Mouse (Mus musculus): ENCODE results near the gene Pabpc1l. TPM values are rescaled to one million over a fixed set of nuclear protein-coding genes. Genes with fewer than 3 reads are reported as not detected.
A peak's percentile ranks its signal among the peaks of the same experiment; 100 is the strongest.
"Not testable (repeated sequence)": the region's sequence is repeated elsewhere in the genome, so short reads cannot be mapped to it uniquely, and the experiment has no call there.

The Pabpc1l gene
- polyA plus RNA-seq, 1 experiment from 2014 or later = 1.6 TPM

GRCm38 (mm10) chr2:164041523-164041922 lies 16.3 kb downstream of the Pabpc1l start:
- H3K4me1 ChIP-seq (ENCODE audit: control insufficient read depth, insufficient read depth, low read length) = no peaks in the 10 kb centered on the region
- 75% methylated on average over 2 of the region's 2 CpGs for WGBS
- H3K4me3 ChIP-seq (ENCODE audit: low read depth, low read length) = no peak overlapping the region
- no peaks in the 10 kb centered on the region for H3K27me3 ChIP-seq (ENCODE audit: control insufficient read depth, insufficient read depth, low read length)
- H3K36me3 ChIP-seq (ENCODE audit: control insufficient read depth, insufficient read depth, low read length) = no peaks in the 10 kb centered on the region
- H3K4me2 ChIP-seq (replicated peaks; ENCODE audit: low read depth, low read length) = no peak overlapping the region
- H3K27ac ChIP-seq (ENCODE audit: low read length) = no peak overlapping the region
- no peak overlapping the region for H3K9ac ChIP-seq (replicated peaks; ENCODE audit: low read depth, low read length)
- no peak for ATAC-seq (ENCODE audit: insufficient number of reproducible peaks, insufficient read depth, low FRiP score, low read depth)
- no peaks in the 10 kb centered on the region for H3K9me3 ChIP-seq (ENCODE audit: control insufficient read depth, low read depth, low read length)

GRCm38 (mm10) chr2:164047197-164047690 lies 22.0 kb downstream of the Pabpc1l start:
- H3K36me3 ChIP-seq (ENCODE audit: control insufficient read depth, insufficient read depth, low read length) = no peaks in the 10 kb centered on the region
- H3K4me3 ChIP-seq (ENCODE audit: low read depth, low read length) = no peak overlapping the region
- no peaks in the 10 kb centered on the region for H3K27me3 ChIP-seq (ENCODE audit: control insufficient read depth, insufficient read depth, low read length)
- WGBS = 7% methylated on average over 13 of the region's 16 CpGs
- no peaks in the 10 kb centered on the region for H3K9me3 ChIP-seq (ENCODE audit: control insufficient read depth, low read depth, low read length)
- peak; percentile 77 for ATAC-seq (ENCODE audit: insufficient number of reproducible peaks, insufficient read depth, low FRiP score, low read depth)
- H3K4me2 ChIP-seq (replicated peaks; ENCODE audit: low read depth, low read length) = peak overlapping the region; percentile 26
- no peak overlapping the region for H3K9ac ChIP-seq (replicated peaks; ENCODE audit: low read depth, low read length)
- no peaks in the 10 kb centered on the region for H3K4me1 ChIP-seq (ENCODE audit: control insufficient read depth, insufficient read depth, low read length)
- H3K27ac ChIP-seq (ENCODE audit: low read length) = no peak overlapping the region

GRCm38 (mm10) chr2:164053767-164054166 lies 28.5 kb downstream of the Pabpc1l start:
- 90% methylated on average over 8 of the region's 8 CpGs for WGBS
- H3K9me3 ChIP-seq (ENCODE audit: control insufficient read depth, low read depth, low read length) = no peaks in the 10 kb centered on the region
- H3K4me3 ChIP-seq (ENCODE audit: low read depth, low read length) = no peak overlapping the region
- H3K27ac ChIP-seq (ENCODE audit: low read length) = no peak overlapping the region
- H3K9ac ChIP-seq (replicated peaks; ENCODE audit: low read depth, low read length) = no peak overlapping the region
- H3K36me3 ChIP-seq (ENCODE audit: control insufficient read depth, insufficient read depth, low read length) = peaks cover 49% of the 10 kb centered on the region
- H3K4me2 ChIP-seq (replicated peaks; ENCODE audit: low read depth, low read length) = no peak overlapping the region
- no peaks in the 10 kb centered on the region for H3K27me3 ChIP-seq (ENCODE audit: control insufficient read depth, insufficient read depth, low read length)
- no peak for ATAC-seq (ENCODE audit: insufficient number of reproducible peaks, insufficient read depth, low FRiP score, low read depth)
- H3K4me1 ChIP-seq (ENCODE audit: control insufficient read depth, insufficient read depth, low read length) = no peaks in the 10 kb centered on the region

GRCm38 (mm10) chr2:164054671-164055070 lies 29.4 kb downstream of the Pabpc1l start:
- H3K4me1 ChIP-seq (ENCODE audit: control insufficient read depth, insufficient read depth, low read length) = no peaks in the 10 kb centered on the region
- WGBS = 95% methylated on average over 8 of the region's 8 CpGs
- no peaks in the 10 kb centered on the region for H3K27me3 ChIP-seq (ENCODE audit: control insufficient read depth, insufficient read depth, low read length)
- H3K27ac ChIP-seq (ENCODE audit: low read length) = no peak overlapping the region
- H3K9ac ChIP-seq (replicated peaks; ENCODE audit: low read depth, low read length) = no peak overlapping the region
- no peak overlapping the region for H3K4me2 ChIP-seq (replicated peaks; ENCODE audit: low read depth, low read length)
- H3K4me3 ChIP-seq (ENCODE audit: low read depth, low read length) = no peak overlapping the region
- ATAC-seq (ENCODE audit: insufficient number of reproducible peaks, insufficient read depth, low FRiP score, low read depth) = no peak
- peaks cover 58% of the 10 kb centered on the region for H3K36me3 ChIP-seq (ENCODE audit: control insufficient read depth, insufficient read depth, low read length)
- no peaks in the 10 kb centered on the region for H3K9me3 ChIP-seq (ENCODE audit: control insufficient read depth, low read depth, low read length)

GRCm38 (mm10) chr2:164059634-164060235 lies 34.5 kb downstream of the Pabpc1l start:
- no peak for ATAC-seq (ENCODE audit: insufficient number of reproducible peaks, insufficient read depth, low FRiP score, low read depth)
- no peaks in the 10 kb centered on the region for H3K9me3 ChIP-seq (ENCODE audit: control insufficient read depth, low read depth, low read length)
- no peak overlapping the region for H3K4me3 ChIP-seq (ENCODE audit: low read depth, low read length)
- no peak overlapping the region for H3K4me2 ChIP-seq (replicated peaks; ENCODE audit: low read depth, low read length)
- peaks cover 75% of the 10 kb centered on the region for H3K36me3 ChIP-seq (ENCODE audit: control insufficient read depth, insufficient read depth, low read length)
- 90% methylated on average over 8 of the region's 8 CpGs for WGBS
- H3K27ac ChIP-seq (ENCODE audit: low read length) = no peak overlapping the region
- no peaks in the 10 kb centered on the region for H3K4me1 ChIP-seq (ENCODE audit: control insufficient read depth, insufficient read depth, low read length)
- H3K9ac ChIP-seq (replicated peaks; ENCODE audit: low read depth, low read length) = no peak overlapping the region
- H3K27me3 ChIP-seq (ENCODE audit: control insufficient read depth, insufficient read depth, low read length) = no peaks in the 10 kb centered on the region

- H3K4me3 ChIP-seq (ENCODE audit: low read depth, low read length) = peak within 1 kb of the TSS; percentile 98
- peaks cover 13% of the 10 kb centered on the region for H3K36me3 ChIP-seq (ENCODE audit: control insufficient read depth, insufficient read depth, low read length)
- H3K9me3 ChIP-seq (ENCODE audit: control insufficient read depth, low read depth, low read length) = no peaks in the 10 kb centered on the region
- 0 out of 2 replicates have a peak, but pooled peaks have one; percentile 0 for ATAC-seq (ENCODE audit: insufficient number of reproducible peaks, insufficient read depth, low FRiP score, low read depth)
- peaks cover 13% of the 10 kb centered on the region for H3K4me1 ChIP-seq (ENCODE audit: control insufficient read depth, insufficient read depth, low read length)
- no peaks in the 10 kb centered on the region for H3K27me3 ChIP-seq (ENCODE audit: control insufficient read depth, insufficient read depth, low read length)
- H3K27ac ChIP-seq (ENCODE audit: low read length) = peak within 1 kb of the TSS; percentile 79
- H3K4me2 ChIP-seq (replicated peaks; ENCODE audit: low read depth, low read length) = peak within 1 kb of the TSS; percentile 86
- H3K9ac ChIP-seq (replicated peaks; ENCODE audit: low read depth, low read length) = peak within 1 kb of the TSS; percentile 62
- under 1% methylated on average over 45 of the region's 45 CpGs for WGBS
These were observed 45.0 kb downstream of the Pabpc1l start, which contains the start of gene Stk4 for GRCm38 (mm10) chr2:164070142-164070764. Gene Stk4 (plus strand): TSS chr2:164070322.

- no peaks in the 10 kb centered on the region for H3K27me3 ChIP-seq (ENCODE audit: control insufficient read depth, insufficient read depth, low read length)
- H3K9me3 ChIP-seq (ENCODE audit: control insufficient read depth, low read depth, low read length) = no peaks in the 10 kb centered on the region
- ATAC-seq (ENCODE audit: insufficient number of reproducible peaks, insufficient read depth, low FRiP score, low read depth) = peak; percentile 97
- WGBS = 1% methylated on average over 55 of the region's 55 CpGs
- peak within 1 kb of the TSS; percentile 62 for H3K9ac ChIP-seq (replicated peaks; ENCODE audit: low read depth, low read length)
- peaks cover 15% of the 10 kb centered on the region for H3K4me1 ChIP-seq (ENCODE audit: control insufficient read depth, insufficient read depth, low read length)
- peak within 1 kb of the TSS; percentile 79 for H3K27ac ChIP-seq (ENCODE audit: low read length)
- peaks cover 10% of the 10 kb centered on the region for H3K36me3 ChIP-seq (ENCODE audit: control insufficient read depth, insufficient read depth, low read length)
- peak within 1 kb of the TSS; percentile 98 for H3K4me3 ChIP-seq (ENCODE audit: low read depth, low read length)
- H3K4me2 ChIP-seq (replicated peaks; ENCODE audit: low read depth, low read length) = peak within 1 kb of the TSS; percentile 86
These were observed 45.7 kb downstream of the Pabpc1l start, which contains the start of gene Tomm34 for GRCm38 (mm10) chr2:164070765-164071436. Gene Tomm34 (minus strand): TSS chr2:164071169.

GRCm38 (mm10) chr2:164071437-164071820 lies 46.2 kb downstream of the Pabpc1l start:
- H3K9ac ChIP-seq (replicated peaks; ENCODE audit: low read depth, low read length); H3K9me3 ChIP-seq (ENCODE audit: control insufficient read depth, low read depth, low read length): not testable (repeated sequence)

More at GRCm38 (mm10) chr2:164071437-164071820, 46.2 kb downstream of the Pabpc1l start:
- peak overlapping the region; percentile 86 for H3K4me2 ChIP-seq (replicated peaks; ENCODE audit: low read depth, low read length)
- H3K27ac ChIP-seq (ENCODE audit: low read length) = 0 out of 2 replicates have a peak overlapping the region, but pooled peaks have one; percentile 79
- 73% methylated on average over 11 of the region's 11 CpGs for WGBS
- H3K27me3 ChIP-seq (ENCODE audit: control insufficient read depth, insufficient read depth, low read length); H3K36me3 ChIP-seq (ENCODE audit: control insufficient read depth, insufficient read depth, low read length): not testable (repeated sequence)
- H3K4me3 ChIP-seq (ENCODE audit: low read depth, low read length) = peak overlapping the region; percentile 98; the same call in 1 of the 2 replicates
- 0 out of 2 replicates have a peak, but pooled peaks have one; percentile 0 for ATAC-seq (ENCODE audit: insufficient number of reproducible peaks, insufficient read depth, low FRiP score, low read depth)
- peaks cover 15% of the 10 kb centered on the region for H3K4me1 ChIP-seq (ENCODE audit: control insufficient read depth, insufficient read depth, low read length)

All from stomach, embryonic 14.5 days (tissue).